Mouse (Mus musculus) spleen, postnatal 14 days (tissue): Measurements from ENCODE around the gene Rundc3b.

Source experiments
- DNase-seq, 2 experiments: peaks; one replicate each; pipeline ENCODE4 v3.0.0; 2021 to 2022; ENCODE audit warnings: low spot score in 2 of 2

The Rundc3b gene

DNA sequence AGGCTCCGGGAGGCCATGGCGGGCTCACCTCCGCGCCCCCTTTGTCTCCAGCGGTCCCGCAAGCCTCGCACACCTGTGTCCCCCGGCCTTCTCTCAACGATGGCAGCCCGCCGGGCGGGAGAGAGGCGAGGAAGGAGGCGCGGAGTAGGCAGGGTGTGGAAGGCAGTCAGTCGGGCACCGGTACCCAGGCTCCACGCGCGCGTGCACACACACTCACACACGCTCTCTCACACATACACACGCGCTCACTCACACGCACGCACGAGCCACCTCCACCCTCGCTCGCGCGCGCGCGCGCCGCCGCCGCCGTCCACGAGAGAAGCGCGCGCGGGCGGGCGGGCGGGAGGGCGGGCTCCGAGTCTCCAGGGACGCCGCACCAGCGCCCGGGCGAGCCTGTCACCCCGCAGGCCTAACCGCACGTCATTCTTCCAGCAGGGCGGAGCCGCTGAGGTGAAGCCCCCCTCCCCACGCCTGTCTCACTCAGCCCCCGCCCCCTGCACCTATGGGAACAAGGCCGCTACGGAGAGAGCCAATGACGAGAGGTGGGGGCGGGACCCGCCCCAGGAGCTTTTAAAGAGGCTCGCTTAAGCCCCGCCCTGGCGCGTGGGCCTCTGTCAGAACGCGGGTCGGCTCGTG lies at the start of gene Rundc3b:
Gene Rundc3b (minus strand): TSS at position 357 of the 636 bp plus-strand sequence.
- DNase-seq: peak; percentile 56 to 64

DNA sequence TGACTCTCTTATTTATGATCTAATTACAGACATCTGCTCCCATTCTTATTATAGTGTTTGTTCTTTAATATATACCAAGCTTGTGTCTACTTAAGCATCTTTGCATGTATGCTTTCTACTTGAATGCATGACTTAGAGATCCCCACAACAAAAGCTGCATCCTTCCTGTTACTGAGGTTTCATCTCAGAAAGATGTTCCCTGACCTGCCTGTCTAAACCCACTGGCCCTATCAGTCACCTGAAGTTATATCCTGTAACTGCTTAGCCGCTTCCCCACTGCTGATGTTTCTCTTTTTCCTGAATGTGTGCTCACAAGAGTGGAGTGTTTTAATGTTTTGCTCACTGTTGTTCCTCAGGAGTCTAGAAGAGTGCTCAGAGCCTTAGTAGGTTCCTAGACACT lies 46.9 kb upstream of the Rundc3b start:
- DNase-seq: no peak

- no peak for DNase-seq
These were observed 45.2 kb upstream of the Rundc3b start for GRCm38 (mm10) chr5:8667758-8668474.

DNA sequence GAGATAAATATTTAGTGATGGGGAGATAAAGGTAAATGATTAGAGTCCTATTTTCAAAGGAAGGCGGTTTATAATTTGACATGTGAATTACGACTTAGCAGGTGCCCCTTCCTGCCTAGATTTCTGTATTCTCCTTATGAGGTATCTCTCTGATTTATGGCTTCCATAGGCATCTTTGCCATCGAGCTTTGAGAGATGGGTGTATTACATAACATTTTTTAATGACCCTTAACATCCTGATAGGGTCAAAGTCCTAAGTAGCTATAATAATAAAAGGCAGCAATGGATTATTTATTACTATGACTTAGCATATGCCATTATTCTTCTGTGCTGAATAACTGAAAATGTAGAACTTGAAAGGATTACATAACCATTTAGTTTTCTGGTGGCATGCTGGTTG lies 41.9 kb upstream of the Rundc3b start:
- DNase-seq: no peak

- DNase-seq: no peak
These were observed 38.0 kb upstream of the Rundc3b start for GRCm38 (mm10) chr5:8660738-8661151.

- DNase-seq: peak in 1 of 2 experiments; percentile 2
These were observed 37.4 kb upstream of the Rundc3b start, which contains the start of gene Abcb1a for GRCm38 (mm10) chr5:8659911-8660737. Abcb1a (plus strand) TSS chr5:8660077.

DNA sequence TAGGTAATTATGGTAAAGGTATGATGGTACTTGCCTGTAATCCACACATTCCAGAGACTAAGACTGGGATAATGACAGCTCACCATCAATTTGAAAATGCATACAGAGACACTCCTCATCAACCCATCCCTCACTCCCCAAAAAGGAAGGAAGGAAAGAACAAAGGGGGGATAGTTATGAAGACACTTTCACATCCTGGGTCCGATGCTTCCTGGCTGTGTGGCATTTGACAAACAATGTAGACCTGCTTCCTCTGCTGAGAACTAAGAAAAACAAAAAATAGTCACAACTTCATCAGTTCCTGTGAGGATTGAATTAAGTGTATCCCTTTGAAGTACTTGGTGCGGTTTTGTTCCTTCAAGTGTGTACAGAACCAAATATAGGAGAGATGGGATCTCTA lies 29.3 kb upstream of the Rundc3b start:
- DNase-seq: no peak

DNA sequence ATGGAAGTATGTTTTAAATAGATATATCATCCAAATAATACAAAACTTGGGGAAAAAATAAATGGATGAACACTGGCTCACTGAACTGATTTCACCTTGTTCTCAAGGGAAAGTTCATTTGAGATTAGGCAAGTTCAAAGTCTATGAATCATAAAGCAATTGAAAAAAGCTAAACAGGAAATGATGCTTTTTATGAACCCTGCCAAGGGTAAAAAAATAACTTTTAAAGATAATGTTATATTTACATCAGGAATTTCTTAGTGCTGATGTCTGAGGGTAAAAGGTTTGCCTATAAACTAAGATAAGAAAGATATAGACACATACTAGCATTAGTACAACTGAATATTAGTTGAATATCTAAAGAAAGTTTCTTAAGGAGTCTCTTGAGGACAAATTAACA lies 26.0 kb upstream of the Rundc3b start:
- no peak for DNase-seq

DNA sequence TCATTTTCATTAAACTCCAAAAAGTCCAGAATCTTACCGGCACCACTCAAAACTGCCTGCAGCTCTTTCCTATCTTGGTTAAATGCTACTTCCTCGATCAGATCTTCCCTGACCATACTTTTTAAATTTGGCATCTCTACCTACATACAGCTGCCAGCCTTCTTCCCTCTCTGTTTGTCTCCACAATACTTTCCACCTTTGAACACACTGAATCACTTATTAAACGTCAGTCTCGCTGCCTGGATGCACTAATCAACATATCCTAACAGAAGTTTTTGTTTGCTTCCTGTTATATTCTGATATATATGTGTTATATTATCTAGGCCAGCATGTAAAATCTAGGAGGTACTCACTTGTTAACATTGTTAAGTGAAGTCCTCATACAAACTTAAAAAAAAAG lies 25.5 kb upstream of the Rundc3b start:
- no peak for DNase-seq

GRCm38 (mm10) chr5:8634489-8634975 lies 11.8 kb upstream of the Rundc3b start:
- DNase-seq: no peak

GRCm38 (mm10) chr5:8632901-8633300 lies 10.1 kb upstream of the Rundc3b start:
- DNase-seq: no peak

DNA sequence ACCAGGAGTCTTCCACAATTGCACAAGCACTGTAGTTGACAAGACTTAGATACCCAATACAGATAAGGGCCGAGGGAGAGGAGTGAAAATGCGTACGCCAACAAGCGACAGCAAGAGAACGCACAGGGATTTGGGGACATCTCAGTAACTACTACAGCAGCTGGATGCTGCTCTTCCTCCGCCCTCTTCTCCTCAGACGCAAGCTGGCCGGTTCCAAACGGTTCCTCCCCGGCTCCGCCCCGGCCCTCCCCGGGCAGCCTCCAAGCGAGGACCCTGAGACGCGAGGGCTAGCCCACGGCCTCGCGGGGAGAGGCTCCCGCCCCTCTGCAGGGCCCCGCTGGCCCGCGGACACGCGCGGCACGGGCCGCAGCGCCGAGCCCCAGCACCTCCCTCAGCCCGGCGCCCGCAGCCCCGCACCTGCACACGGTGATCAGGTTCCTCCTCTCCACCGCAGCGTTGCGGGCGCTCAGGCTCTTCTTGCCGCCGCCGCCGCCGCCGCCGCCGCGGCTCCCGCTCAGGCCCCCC lies 619 bp downstream of the Rundc3b start:
- DNase-seq: no peak

GRCm38 (mm10) chr5:8571118-8571517 lies 51.6 kb downstream of the Rundc3b start:
- DNase-seq: no peak

- no peak for DNase-seq
These were observed 55.9 kb downstream of the Rundc3b start for GRCm38 (mm10) chr5:8566867-8567266.

- no peak for DNase-seq
These were observed 78.2 kb downstream of the Rundc3b start for GRCm38 (mm10) chr5:8544512-8544911.

GRCm38 (mm10) chr5:8542631-8543207 lies 80.0 kb downstream of the Rundc3b start:
- no peak for DNase-seq

DNA sequence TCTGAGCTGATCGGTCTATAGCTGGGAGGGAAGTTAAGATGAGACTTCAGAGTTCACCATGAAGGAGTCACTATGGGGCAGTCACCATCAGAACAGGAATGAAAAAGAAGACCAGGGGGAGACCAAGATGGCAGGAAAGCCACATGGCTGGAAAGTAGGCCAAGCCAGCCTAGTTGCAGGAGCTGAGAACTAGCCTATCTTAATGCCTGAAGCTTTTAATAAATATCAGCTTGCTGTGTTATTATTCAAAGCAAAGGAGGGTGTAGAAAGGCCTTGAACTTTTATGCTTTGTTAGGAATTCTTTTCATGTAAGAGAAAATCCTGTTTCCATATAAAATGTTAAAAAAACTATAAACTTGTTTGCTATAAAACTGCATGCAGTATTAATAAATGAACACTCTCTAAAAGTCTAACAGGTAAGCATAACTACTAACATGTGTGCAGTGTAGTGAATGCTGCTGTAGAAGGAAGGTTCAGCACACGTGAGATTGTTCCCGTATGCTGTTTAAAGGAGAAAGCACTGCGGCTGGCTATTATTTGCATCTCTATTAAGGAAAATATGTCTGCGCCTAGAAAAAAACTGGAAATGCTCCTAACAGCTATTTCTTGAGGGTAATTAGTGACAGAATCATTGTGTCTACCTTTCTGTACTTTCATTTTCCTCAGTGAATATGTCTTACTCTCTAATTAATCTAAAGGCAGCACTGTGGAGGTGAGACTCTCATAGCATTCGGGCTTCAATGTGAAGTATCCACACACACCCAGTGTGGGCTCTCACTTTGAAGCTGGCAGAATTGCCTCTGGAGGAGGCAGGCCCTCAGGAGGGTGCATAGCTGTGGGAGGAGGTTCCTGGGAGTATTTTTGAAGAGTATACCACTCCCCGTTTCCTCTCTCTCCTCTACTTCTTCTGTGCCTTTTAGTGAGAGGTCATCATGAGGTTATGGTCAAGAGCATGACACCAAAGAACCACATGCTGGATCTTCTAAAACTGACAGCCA lies 81.3 kb downstream of the Rundc3b start:
- DNase-seq: no peak

GRCm38 (mm10) chr5:8519006-8519405 lies 103.7 kb downstream of the Rundc3b start:
- no peak for DNase-seq

DNA sequence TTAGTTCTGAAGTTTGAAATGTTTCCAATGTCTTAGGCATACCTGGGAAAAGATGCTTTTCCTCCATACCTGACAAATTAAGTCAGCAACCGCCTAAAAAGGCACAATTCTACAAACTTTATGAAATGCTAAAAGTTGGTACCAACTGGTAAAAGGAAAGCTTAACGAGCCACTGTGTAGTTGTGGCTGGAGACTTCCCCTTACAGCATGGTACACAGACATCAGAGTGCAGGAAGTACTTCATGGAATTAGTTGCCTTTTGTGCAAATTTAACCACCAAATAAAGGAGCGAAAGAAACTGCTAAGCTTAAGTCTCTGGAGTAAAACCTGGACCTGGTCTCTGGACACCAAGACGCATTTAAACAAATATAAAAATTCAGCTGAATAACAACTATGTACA lies 131.0 kb downstream of the Rundc3b start:
- no peak for DNase-seq

- no peak for DNase-seq
These were observed 133.2 kb downstream of the Rundc3b start for GRCm38 (mm10) chr5:8489471-8490110.
